Mouse (Mus musculus) embryonic facial prominence, embryonic 10.5 days (tissue): ENCODE data around the gene Ctnnbl1. TPM values are rescaled to one million over a fixed set of nuclear protein-coding genes. Genes with fewer than 3 reads are reported as not detected.

Experiments
- DNase-seq: peaks from one replicate; pipeline ENCODE4 v3.0.0-alpha.2; 2017; ENCODE audit warnings: low spot score
- H3K27ac ChIP-seq: fragments of 300-500 bp; sonication (generic); replicated peaks from 2 replicates; pipeline ENCODE4 v1.5.1; 2016; ENCODE audit warnings: mild to moderate bottlenecking
- H3K27me3 ChIP-seq: fragments of 300-500 bp; sonication (generic); replicated peaks from 2 replicates; pipeline ENCODE4 v1.6.1; 2016; ENCODE audit warnings: low read depth, mild to moderate bottlenecking; ENCODE audit not compliant: poor library complexity, severe bottlenecking
- H3K36me3 ChIP-seq: fragments of 300-500 bp; sonication (generic); replicated peaks from 2 replicates; pipeline ENCODE4 v1.6.1; 2016; ENCODE audit warnings: mild to moderate bottlenecking, moderate library complexity
- H3K4me1 ChIP-seq: fragments of 300-500 bp; sonication (generic); 2 replicates; pipeline ENCODE4 v1.6.1; 2016
- H3K4me3 ChIP-seq: fragments of 300-500 bp; sonication (generic); 2 replicates; pipeline ENCODE4 v1.5.1; 2016; ENCODE audit warnings: mild to moderate bottlenecking, moderate library complexity
- H3K9me3 ChIP-seq: fragments of 300-500 bp; sonication (generic); 2 replicates; pipeline ENCODE4 v1.6.1; 2016; ENCODE audit warnings: mild to moderate bottlenecking
- WGBS: fragments of 180-500 bp; shearing (Covaris S2); methylation state at CpG from one replicate; pipeline ENCODE4 v1.1.7; 2016; 5-methylcytosine and 5-hydroxymethylcytosine counted together
- polyA plus RNA-seq: library from polyadenylated mRNA; unstranded; fragments of >200 nt; fragmentation: Nextera tagmentation; extraction: Ambion mirVana; gene quantifications from 2 replicates; pipeline ENCODE4 v1.2.1, GENCODE M21; 2016

Gene Ctnnbl1
- polyA plus RNA-seq, 1 experiment from 2014 or later: 93.8 TPM

- Histone ChIP-seq H3K27me3 (no peaks in the 10 kb centered on the region), H3K9me3 (no peaks in the 10 kb centered on the region), H3K4me3 (no peak overlapping the region), H3K4me1 (peaks cover 27% of the 10 kb centered on the region), H3K36me3 (peaks cover 6% of the 10 kb centered on the region), H3K27ac (no peak overlapping the region)
- 88% methylated on average over 7 of the region's 7 CpGs for WGBS
- no peak for DNase-seq
These were observed 18.6 kb downstream of the Ctnnbl1 start for GRCm38 (mm10) chr2:157755771-157756170.

GRCm38 (mm10) chr2:157756193-157756592, 19.0 kb downstream of the Ctnnbl1 start:
- H3K4me1 ChIP-seq: peaks cover 23% of the 10 kb centered on the region
- H3K27me3 ChIP-seq: no peaks in the 10 kb centered on the region
- peaks cover 6% of the 10 kb centered on the region for H3K36me3 ChIP-seq
- H3K27ac ChIP-seq: no peak overlapping the region
- H3K9me3 ChIP-seq: no peaks in the 10 kb centered on the region
- no peak for DNase-seq
- no peak overlapping the region for H3K4me3 ChIP-seq
- 77% methylated on average over 7 of the region's 7 CpGs for WGBS

- Histone ChIP-seq H3K9me3 (no peaks in the 10 kb centered on the region), H3K4me3 (no peak overlapping the region), H3K36me3 (peaks cover 4% of the 10 kb centered on the region), H3K27ac (no peak overlapping the region), H3K27me3 (no peaks in the 10 kb centered on the region), H3K4me1 (peaks cover 6% of the 10 kb centered on the region; the same call in 1 of the 2 replicates)
- DNase-seq: no peak
- 90% methylated on average over 5 of the region's 5 CpGs for WGBS
These were observed 21.2 kb downstream of the Ctnnbl1 start for GRCm38 (mm10) chr2:157758395-157758794.

GRCm38 (mm10) chr2:157759717-157760116, 22.5 kb downstream of the Ctnnbl1 start:
- no peaks in the 10 kb centered on the region for H3K9me3 ChIP-seq
- no peaks in the 10 kb centered on the region for H3K4me1 ChIP-seq
- H3K27ac ChIP-seq: no peak overlapping the region
- DNase-seq: no peak
- WGBS: 92% methylated on average over 6 of the region's 6 CpGs
- no peak overlapping the region for H3K4me3 ChIP-seq
- no peaks in the 10 kb centered on the region for H3K36me3 ChIP-seq
- no peaks in the 10 kb centered on the region for H3K27me3 ChIP-seq

GRCm38 (mm10) chr2:157762903-157763302, 25.7 kb downstream of the Ctnnbl1 start:
- Histone ChIP-seq H3K27me3 (no peaks in the 10 kb centered on the region), H3K9me3 (no peaks in the 10 kb centered on the region)
- no peak for DNase-seq

GRCm38 (mm10) chr2:157766591-157766990, 29.4 kb downstream of the Ctnnbl1 start:
- H3K27me3 ChIP-seq: no peaks in the 10 kb centered on the region
- H3K4me3 ChIP-seq: no peak overlapping the region
- WGBS: 80% methylated on average over 7 of the region's 7 CpGs
- no peaks in the 10 kb centered on the region; the same call in 1 of the 2 replicates for H3K36me3 ChIP-seq
- no peak overlapping the region for H3K27ac ChIP-seq
- H3K9me3 ChIP-seq: no peaks in the 10 kb centered on the region
- peaks cover 27% of the 10 kb centered on the region for H3K4me1 ChIP-seq
- DNase-seq: no peak

More at GRCm38 (mm10) chr2:157762903-157763302, 25.7 kb downstream of the Ctnnbl1 start:
- no peaks in the 10 kb centered on the region; the same call in 1 of the 2 replicates for H3K36me3 ChIP-seq
- H3K4me1 ChIP-seq: peaks cover 13% of the 10 kb centered on the region; the same call in 1 of the 2 replicates
- H3K4me3 ChIP-seq: no peak overlapping the region
- no peak overlapping the region for H3K27ac ChIP-seq
- 87% methylated on average over 4 of the region's 4 CpGs for WGBS

GRCm38 (mm10) chr2:157768682-157769429, 31.7 kb downstream of the Ctnnbl1 start:
- WGBS: 33% methylated on average over 10 of the region's 10 CpGs
- Histone ChIP-seq H3K4me1 (peaks cover 30% of the 10 kb centered on the region), H3K9me3 (no peaks in the 10 kb centered on the region), H3K27me3 (no peaks in the 10 kb centered on the region), H3K4me3 (no peak overlapping the region), H3K36me3 (no peaks in the 10 kb centered on the region; the same call in 1 of the 2 replicates), H3K27ac (peak overlapping the region; percentile 44)
- peak; percentile 30 for DNase-seq

- H3K36me3 ChIP-seq: peaks cover 16% of the 10 kb centered on the region
- no peak for DNase-seq
- WGBS: 76% methylated on average over 3 of the region's 3 CpGs
- H3K27ac ChIP-seq: no peak overlapping the region
- no peak overlapping the region for H3K4me3 ChIP-seq
- no peaks in the 10 kb centered on the region for H3K27me3 ChIP-seq
- no peaks in the 10 kb centered on the region for H3K9me3 ChIP-seq
- peaks cover 25% of the 10 kb centered on the region for H3K4me1 ChIP-seq
These were observed 33.6 kb downstream of the Ctnnbl1 start for GRCm38 (mm10) chr2:157770761-157771160.

- Histone ChIP-seq H3K4me1 (peaks cover 15% of the 10 kb centered on the region), H3K36me3 (peaks cover 35% of the 10 kb centered on the region), H3K9me3 (no peaks in the 10 kb centered on the region), H3K27me3 (no peaks in the 10 kb centered on the region), H3K4me3 (no peak overlapping the region), H3K27ac (no peak overlapping the region)
- 89% methylated on average over 1 of the region's 1 CpGs for WGBS
- DNase-seq: no peak
These were observed 36.5 kb downstream of the Ctnnbl1 start for GRCm38 (mm10) chr2:157773661-157774060.

- DNase-seq: no peak
- H3K4me3 ChIP-seq: no peak overlapping the region
- H3K36me3 ChIP-seq: peaks cover 55% of the 10 kb centered on the region
- H3K27ac ChIP-seq: no peak overlapping the region
- no peaks in the 10 kb centered on the region for H3K9me3 ChIP-seq
- WGBS: 90% methylated on average over 2 of the region's 2 CpGs
- no peaks in the 10 kb centered on the region for H3K27me3 ChIP-seq
- peaks cover 3% of the 10 kb centered on the region; the same call in 1 of the 2 replicates for H3K4me1 ChIP-seq
These were observed 38.8 kb downstream of the Ctnnbl1 start for GRCm38 (mm10) chr2:157775957-157776356.

GRCm38 (mm10) chr2:157780956-157781355, 43.8 kb downstream of the Ctnnbl1 start:
- H3K9me3 ChIP-seq: no peaks in the 10 kb centered on the region

GRCm38 (mm10) chr2:157783152-157783551, 46.0 kb downstream of the Ctnnbl1 start:
- H3K9me3 ChIP-seq: no peaks in the 10 kb centered on the region
- 89% methylated on average over 16 of the region's 16 CpGs for WGBS
- peaks cover 25% of the 10 kb centered on the region for H3K4me1 ChIP-seq
- DNase-seq: no peak
- H3K27me3 ChIP-seq: no peaks in the 10 kb centered on the region
- no peak overlapping the region; the same call in 1 of the 2 replicates for H3K27ac ChIP-seq
- peaks cover 55% of the 10 kb centered on the region for H3K36me3 ChIP-seq
- H3K4me3 ChIP-seq: no peak overlapping the region

More at GRCm38 (mm10) chr2:157780956-157781355, 43.8 kb downstream of the Ctnnbl1 start:
- peaks cover 67% of the 10 kb centered on the region for H3K36me3 ChIP-seq
- WGBS: 87% methylated on average over 3 of the region's 3 CpGs
- H3K27ac ChIP-seq: no peak overlapping the region
- peaks cover 19% of the 10 kb centered on the region for H3K4me1 ChIP-seq
- H3K27me3 ChIP-seq: no peaks in the 10 kb centered on the region
- no peak for DNase-seq
- H3K4me3 ChIP-seq: no peak overlapping the region

- Histone ChIP-seq H3K27me3 (no peaks in the 10 kb centered on the region), H3K9me3 (no peaks in the 10 kb centered on the region), H3K4me3 (no peak overlapping the region), H3K27ac (no peak overlapping the region), H3K4me1 (peaks cover 29% of the 10 kb centered on the region), H3K36me3 (peaks cover 55% of the 10 kb centered on the region)
- WGBS: 81% methylated on average over 6 of the region's 6 CpGs
- no peak for DNase-seq
These were observed 47.0 kb downstream of the Ctnnbl1 start for GRCm38 (mm10) chr2:157784238-157784637.
